Mouse (Mus musculus) intestine, postnatal 0 days (tissue): ENCODE measurements around the gene Clec4n. TPM values are rescaled to one million over a fixed set of nuclear protein-coding genes. Genes with fewer than 3 reads are reported as not detected.

Source experiments
- ATAC-seq: fragments of 200-750 bp; cut with Nextera tagmentation; 2 replicates; pipeline ENCODE4 v1.8.0; 2017; ENCODE audit warnings: mild to moderate bottlenecking, moderate TSS enrichment, moderate library complexity
- H3K27ac ChIP-seq: fragments of 300-500 bp; sonication (generic); 2 replicates; pipeline ENCODE4 v1.5.1; 2014; ENCODE audit warnings: mild to moderate bottlenecking, low read depth, low read length, moderate library complexity
- H3K27me3 ChIP-seq: fragments of 300-500 bp; sonication (generic); replicated peaks from 2 replicates; pipeline ENCODE4 v1.6.1; 2014; ENCODE audit warnings: low read length, mixed read lengths; ENCODE audit not compliant: control insufficient read depth, insufficient read depth
- H3K36me3 ChIP-seq: fragments of 300-500 bp; sonication (generic); 2 replicates; pipeline ENCODE4 v1.6.1; 2014; ENCODE audit warnings: mild to moderate bottlenecking, moderate library complexity; ENCODE audit not compliant: control insufficient read depth, insufficient read depth
- H3K4me1 ChIP-seq: fragments of 300-500 bp; sonication (generic); replicated peaks from 2 replicates; pipeline ENCODE4 v1.6.1; 2014; ENCODE audit warnings: antibody characterized with exemption, low read length, mixed read lengths; ENCODE audit not compliant: control insufficient read depth, insufficient read depth
- H3K4me2 ChIP-seq: fragments of 300-500 bp; sonication (generic); replicated peaks from 2 replicates; pipeline ENCODE4 v1.6.1; 2014; ENCODE audit warnings: low read depth, mild to moderate bottlenecking, moderate library complexity
- H3K4me3 ChIP-seq: fragments of 300-500 bp; sonication (generic); 2 replicates; pipeline ENCODE4 v1.5.1; 2014; ENCODE audit warnings: low read depth, low read length
- H3K9ac ChIP-seq: fragments of 300-500 bp; sonication (generic); 2 replicates; pipeline ENCODE4 v1.6.1; 2014; ENCODE audit warnings: mild to moderate bottlenecking, low read depth, low read length
- H3K9me3 ChIP-seq: fragments of 300-500 bp; sonication (generic); 2 replicates; pipeline ENCODE4 v1.6.1; 2016; ENCODE audit warnings: mixed run types; ENCODE audit not compliant: control insufficient read depth
- CTCF ChIP-seq: sonication (generic); IDR thresholded peaks from 2 replicates; pipeline ENCODE4 v1.5.1; 2016; ENCODE audit warnings: low read depth, mild to moderate bottlenecking, control low read depth, antibody characterized with exemption, moderate library complexity
- WGBS: fragments of 180-500 bp; shearing (Covaris S2); extraction: QIAGEN DNeasy Blood & Tissue Kit; methylation state at CpG from one replicate; pipeline ENCODE4 v1.1.7; 2014; 5-methylcytosine and 5-hydroxymethylcytosine counted together
- polyA plus RNA-seq: library from polyadenylated mRNA; unstranded; fragments of >200 nt; fragmentation: Nextera tagmentation; extraction: Ambion mirVana; gene quantifications from 2 replicates; pipeline ENCODE4 v1.2.1, GENCODE M21; 2015

The Clec4n gene
- polyA plus RNA-seq, 1 experiment from 2014 or later, result 6.4 TPM

- ATAC-seq, result no peak
- Histone ChIP-seq H3K4me3 (no peak overlapping the region), H3K9ac (no peak overlapping the region), H3K4me2 (no peak overlapping the region), H3K27me3 (no peaks in the 10 kb centered on the region), H3K4me1 (no peaks in the 10 kb centered on the region), H3K27ac (no peak overlapping the region), H3K36me3 (no peaks in the 10 kb centered on the region), H3K9me3 (no peaks in the 10 kb centered on the region)
- 91% methylated on average over 1 of the region's 1 CpGs for WGBS
- TF ChIP-seq CTCF, result no peak
Observed at GRCm38 (mm10) chr6:123260868-123261267, 31.2 kb downstream of the Clec4n start.

- H3K9ac ChIP-seq, result no peak within 1 kb of the TSS
- no peak within 1 kb of the TSS for H3K27ac ChIP-seq
- no peak within 1 kb of the TSS for H3K4me2 ChIP-seq
- no peaks in the 10 kb centered on the region for H3K36me3 ChIP-seq
- no peaks in the 10 kb centered on the region for H3K27me3 ChIP-seq
- H3K4me3 ChIP-seq, result no peak within 1 kb of the TSS
- H3K4me1 ChIP-seq, result no peaks in the 10 kb centered on the region
- ATAC-seq, result no peak
- no peaks in the 10 kb centered on the region for H3K9me3 ChIP-seq
- TF ChIP-seq CTCF, result no peak
- 66% methylated on average over 4 of the region's 4 CpGs for WGBS
Observed at GRCm38 (mm10) chr6:123261555-123262161, 32.0 kb downstream of the Clec4n start, which contains the start of gene Clec4d. Clec4d (plus strand) TSS chr6:123262111.

- H3K4me2 ChIP-seq, result no peak overlapping the region
- H3K9me3 ChIP-seq, result no peaks in the 10 kb centered on the region
- TF ChIP-seq CTCF, result no peak
- H3K27me3 ChIP-seq, result no peaks in the 10 kb centered on the region
- no peak overlapping the region for H3K27ac ChIP-seq
- no peaks in the 10 kb centered on the region for H3K4me1 ChIP-seq
- H3K36me3 ChIP-seq, result no peaks in the 10 kb centered on the region
- no peak overlapping the region for H3K4me3 ChIP-seq
- WGBS, result 86% methylated on average over 3 of the region's 3 CpGs
- ATAC-seq, result no peak
- H3K9ac ChIP-seq, result no peak overlapping the region
Observed at GRCm38 (mm10) chr6:123264194-123264593, 34.6 kb downstream of the Clec4n start.

GRCm38 (mm10) chr6:123265809-123266208 is 36.2 kb downstream of the Clec4n start:
- WGBS, result 89% methylated on average over 4 of the region's 4 CpGs
- Histone ChIP-seq H3K9me3 (no peaks in the 10 kb centered on the region), H3K27ac (no peak overlapping the region), H3K36me3 (no peaks in the 10 kb centered on the region), H3K27me3 (no peaks in the 10 kb centered on the region), H3K4me2 (no peak overlapping the region), H3K9ac (no peak overlapping the region), H3K4me1 (no peaks in the 10 kb centered on the region), H3K4me3 (no peak overlapping the region)
- no peak for ATAC-seq
- no peak for TF ChIP-seq CTCF

GRCm38 (mm10) chr6:123266945-123267344 is 37.3 kb downstream of the Clec4n start:
- H3K4me2 ChIP-seq, result no peak overlapping the region
- no peaks in the 10 kb centered on the region for H3K36me3 ChIP-seq
- TF ChIP-seq CTCF, result no peak
- no peak overlapping the region for H3K27ac ChIP-seq
- H3K4me3 ChIP-seq, result no peak overlapping the region
- no peak for ATAC-seq
- H3K9me3 ChIP-seq, result no peaks in the 10 kb centered on the region
- H3K27me3 ChIP-seq, result no peaks in the 10 kb centered on the region
- H3K4me1 ChIP-seq, result no peaks in the 10 kb centered on the region
- H3K9ac ChIP-seq, result no peak overlapping the region
- WGBS, result 84% methylated on average over 5 of the region's 5 CpGs

GRCm38 (mm10) chr6:123279443-123279842 is 49.8 kb downstream of the Clec4n start:
- Histone ChIP-seq H3K36me3 (no peaks in the 10 kb centered on the region), H3K4me1 (no peaks in the 10 kb centered on the region), H3K9me3 (no peaks in the 10 kb centered on the region), H3K4me2 (no peak overlapping the region), H3K4me3 (no peak overlapping the region), H3K27ac (no peak overlapping the region), H3K27me3 (no peaks in the 10 kb centered on the region), H3K9ac (no peak overlapping the region)
- ATAC-seq, result no peak
- TF ChIP-seq CTCF, result no peak
- WGBS, result 89% methylated on average over 2 of the region's 2 CpGs

- Histone ChIP-seq H3K36me3 (no peaks in the 10 kb centered on the region), H3K27ac (no peak overlapping the region), H3K4me1 (no peaks in the 10 kb centered on the region), H3K4me3 (no peak overlapping the region), H3K9me3 (no peaks in the 10 kb centered on the region), H3K4me2 (no peak overlapping the region), H3K27me3 (no peaks in the 10 kb centered on the region), H3K9ac (no peak overlapping the region)
- no peak for TF ChIP-seq CTCF
- WGBS, result 92% methylated on average over 2 of the region's 2 CpGs
- ATAC-seq, result no peak
Observed at GRCm38 (mm10) chr6:123286311-123286710, 56.7 kb downstream of the Clec4n start.
